8 mouse cellular contexts compared by ENCODE assay signal in genomic region chr1:82839296-82839613, GRCm38 (mm10). TPM values are rescaled to one million over a fixed set of nuclear protein-coding genes. Genes with fewer than 3 reads are reported as not detected.
DNase-seq lines count a peak whose midpoint lies in the region; ATAC-seq and TF ChIP-seq lines count a peak whose summit lies in the region.

Gene Agfg1 (plus strand): TSS chr1:82839483.

- TF ChIP-seq POLR2A in olfactory bulb, adult 2 months (IDR thresholded peaks at IDR 0.05; ENCODE audit: insufficient read depth, low read depth, low read length), result peak; percentile 74
- TF ChIP-seq POLR2A in thymus, adult 2 months (IDR thresholded peaks at IDR 0.05; ENCODE audit: control insufficient read depth, extremely low read depth, insufficient read depth, low read length, poor library complexity), result 0 out of 2 replicates have a peak, but pooled peaks have one; percentile 55

- no peaks in the 10 kb centered on the region for H3K27me3 ChIP-seq in G1E (ENCODE audit: insufficient read depth, low read length)
- no peaks in the 10 kb centered on the region for H3K27me3 ChIP-seq in forebrain, embryonic 16.5 days (replicated peaks; ENCODE audit: control insufficient read depth, insufficient read depth, low read length)
- no peaks in the 10 kb centered on the region for H3K27me3 ChIP-seq in lung, embryonic 14.5 days (ENCODE audit: insufficient read depth, low read length)
- H3K27me3 ChIP-seq in thymus, adult 2 months (ENCODE audit: control insufficient read depth, insufficient read depth, low read length), result no peaks in the 10 kb centered on the region

- H3K36me3 ChIP-seq in G1E (replicated peaks), result peaks cover 25% of the 10 kb centered on the region
- H3K36me3 ChIP-seq in forebrain, embryonic 16.5 days (ENCODE audit: control insufficient read depth, insufficient read depth), result no peaks in the 10 kb centered on the region
- no peaks in the 10 kb centered on the region for H3K36me3 ChIP-seq in lung, embryonic 14.5 days (ENCODE audit: insufficient read depth)
- no peaks in the 10 kb centered on the region for H3K36me3 ChIP-seq in thymus, adult 2 months (ENCODE audit: control insufficient read depth, insufficient read depth, low read length)

- H3K9me3 ChIP-seq in G1E (replicated peaks), result no peaks in the 10 kb centered on the region
- no peaks in the 10 kb centered on the region for H3K9me3 ChIP-seq in forebrain, embryonic 16.5 days (ENCODE audit: control insufficient read depth, low read length)
- H3K9me3 ChIP-seq in lung, embryonic 14.5 days (ENCODE audit: low read depth, low read length), result no peaks in the 10 kb centered on the region

- TF ChIP-seq CTCF in G1E (IDR thresholded peaks at IDR 0.05; ENCODE audit: low read depth, low read length), result peak; percentile 99
- peak; percentile 99 for TF ChIP-seq CTCF in layer of hippocampus, adult 2 months (conservative IDR thresholded peaks at IDR 0.05)
- TF ChIP-seq CTCF in lung, embryonic 14.5 days (IDR thresholded peaks at IDR 0.05; ENCODE audit: low read depth), result peak; percentile 91
- TF ChIP-seq CTCF in olfactory bulb, adult 2 months (IDR thresholded peaks at IDR 0.05; ENCODE audit: insufficient read depth, low read depth, low read length), result peak; percentile 94
- TF ChIP-seq CTCF in thymus, adult 2 months (IDR thresholded peaks at IDR 0.05; ENCODE audit: borderline replicate concordance, control insufficient read depth, extremely low read depth, insufficient read depth, low read length, poor library complexity), result peak; percentile 98

- peak within 1 kb of the TSS; percentile 78 for H3K4me2 ChIP-seq in forebrain, embryonic 16.5 days (ENCODE audit: low read length)
- peak within 1 kb of the TSS; percentile 83 for H3K4me2 ChIP-seq in lung, embryonic 14.5 days

- peak; percentile 2; the same call in 1 of the 2 replicates for ATAC-seq in G1E (ENCODE audit: extremely low read depth, insufficient number of reproducible peaks, low FRiP score, poor library complexity, severe bottlenecking)
- ATAC-seq in forebrain, embryonic 16.5 days, result peak; percentile 94
- peak; percentile 92 for ATAC-seq in lung, embryonic 14.5 days (ENCODE audit: insufficient read depth)

- H3K4me3 ChIP-seq in G1E (ENCODE audit: low read depth, low read length), result peak within 1 kb of the TSS; percentile 89
- peak within 1 kb of the TSS; percentile 96 for H3K4me3 ChIP-seq in forebrain, embryonic 16.5 days (replicated peaks; ENCODE audit: low read length)
- peak within 1 kb of the TSS; percentile 96 for H3K4me3 ChIP-seq in layer of hippocampus, adult 2 months
- peak within 1 kb of the TSS; percentile 99 for H3K4me3 ChIP-seq in lung, embryonic 14.5 days (ENCODE audit: low read depth, low read length)
- peak within 1 kb of the TSS; percentile 99 for H3K4me3 ChIP-seq in olfactory bulb, adult 2 months (ENCODE audit: insufficient read depth, low read depth, low read length)
- peak within 1 kb of the TSS; percentile 97 for H3K4me3 ChIP-seq in thymus, adult 2 months (ENCODE audit: control insufficient read depth, insufficient read depth, low read length)

- DNase-seq in G1E (ENCODE audit: low spot score), result peak; percentile 98
- peak; percentile 90 to 96 for DNase-seq in cerebellum, adult 18-20 months
- peak; percentile 94 to 95 for DNase-seq in heart, postnatal 36 days
- DNase-seq in layer of hippocampus, adult 2 months (ENCODE audit: low spot score in 2 of 2), result peak; percentile 91 to 96
- peak; percentile 91 for DNase-seq in lung, embryonic 14.5 days
- DNase-seq in thymus, adult 2 months, result peak; percentile 95

- intact Hi-C loops in heart, postnatal 36 days (cut with DNase I), result loop anchor here (2.0 to 5.0 kb wide), 5 partner anchors 38 to 148 kb away; no protein-coding TSS in a partner anchor

- H3K4me1 ChIP-seq in G1E (ENCODE audit: insufficient read depth, low read depth, low read length), result peaks cover 73% of the 10 kb centered on the region
- peaks cover 19% of the 10 kb centered on the region for H3K4me1 ChIP-seq in forebrain, embryonic 16.5 days (replicated peaks; ENCODE audit: control insufficient read depth, insufficient read depth, low read length)
- peaks cover 8% of the 10 kb centered on the region for H3K4me1 ChIP-seq in lung, embryonic 14.5 days (ENCODE audit: insufficient read depth)
- peaks cover 6% of the 10 kb centered on the region; the same call in 1 of the 2 replicates for H3K4me1 ChIP-seq in olfactory bulb, adult 2 months (ENCODE audit: control insufficient read depth, insufficient read depth, low read length)
- H3K4me1 ChIP-seq in thymus, adult 2 months (replicated peaks; ENCODE audit: control insufficient read depth, insufficient read depth, low read length), result peaks cover 8% of the 10 kb centered on the region; the same call in 1 of the 2 replicates

- WGBS in forebrain, embryonic 16.5 days, result under 1% methylated on average over 34 of the region's 34 CpGs
- WGBS in lung, embryonic 14.5 days, result under 1% methylated on average over 34 of the region's 34 CpGs
- under 1% methylated on average over 34 of the region's 34 CpGs for WGBS in olfactory bulb, adult 2 months
- under 1% methylated on average over 34 of the region's 34 CpGs for WGBS in thymus, adult 2 months

- H3K9ac ChIP-seq in forebrain, embryonic 16.5 days (replicated peaks; ENCODE audit: low read depth, low read length), result peak within 1 kb of the TSS; percentile 92
- peak within 1 kb of the TSS; percentile 90 for H3K9ac ChIP-seq in lung, embryonic 14.5 days

- peak within 1 kb of the TSS; percentile 78 for H3K27ac ChIP-seq in forebrain, embryonic 16.5 days (ENCODE audit: low read length)
- peak within 1 kb of the TSS; percentile 95 for H3K27ac ChIP-seq in layer of hippocampus, adult 2 months
- peak within 1 kb of the TSS; percentile 84 for H3K27ac ChIP-seq in lung, embryonic 14.5 days (ENCODE audit: low read depth)
- peak within 1 kb of the TSS; percentile 76 for H3K27ac ChIP-seq in olfactory bulb, adult 2 months (ENCODE audit: insufficient read depth, low read depth, low read length)
- H3K27ac ChIP-seq in thymus, adult 2 months (ENCODE audit: control insufficient read depth, insufficient read depth, low read length), result no peak within 1 kb of the TSS

RNA-seq across cellular contexts. Expression of gene Agfg1, which starts in this region (rescaled TPM):
- 303 and 306 TPM in 2 replicates for total RNA-seq in G1E (2014; fragmentation: Nextera tagmentation)
- total RNA-seq in G1E (2017), result 121 and 135 TPM in 2 replicates
- polyA plus RNA-seq in G1E (2012), result 30.4 and 32.1 TPM in 2 replicates
- 33.7 and 39.9 TPM in 2 replicates for polyA plus RNA-seq in forebrain, embryonic 16.5 days (2015; fragmentation: Nextera tagmentation; extraction: Ambion mirVana)
- total RNA-seq in heart, postnatal 36 days (2021), result 10 to 100 TPM; 29.7 to 29.8 TPM
- 10 to 100 TPM; 68.9 TPM for total RNA-seq in layer of hippocampus, adult 2 months (2021)
- 47.8 and 48.4 TPM in 2 replicates for polyA plus RNA-seq in lung, embryonic 14.5 days (2014; fragmentation: Nextera tagmentation; extraction: Ambion mirVana)
- 256 TPM in 1 of 2 replicates, not detected in the other for polyA plus RNA-seq in olfactory bulb, adult 2 months (2012; ENCODE audit: insufficient read depth, insufficient read length, low replicate concordance, missing spikeins)
- polyA plus RNA-seq in thymus, adult 2 months (2012; rRNA removed), result 69.0 and 75.4 TPM in 2 replicates

Comparison
In these comparisons a context has a peak if more than half of its experiments do, and no peak if none do; other contexts are left out.
1. ATAC-seq: peak in every context shown above with its lines; median percentile 94 in forebrain, embryonic 16.5 days; 92 in lung, embryonic 14.5 days; 2 in G1E.